Mouse (Mus musculus) E14TG2a.4 (cell line): ENCODE data around the gene Pdzd7.
A peak's percentile ranks its signal among the peaks of the same experiment; 100 is the strongest.
"Not testable (repeated sequence)": the region's sequence is repeated elsewhere in the genome, so short reads cannot be mapped to it uniquely, and the experiment has no call there.

Source experiments
- H3K27me3 ChIP-seq: 2 replicates; pipeline ENCODE4 v1.6.1; 2014; ENCODE audit warnings: low read length, control low read depth; ENCODE audit not compliant: insufficient read depth
- H3K36me3 ChIP-seq: 2 replicates; pipeline ENCODE4 v1.6.1; 2014; ENCODE audit warnings: low read length, control low read depth; ENCODE audit not compliant: insufficient read depth
- H3K4me1 ChIP-seq: replicated peaks from 2 replicates; pipeline ENCODE4 v1.6.1; 2014; ENCODE audit warnings: low read depth, low read length, control low read depth
- H3K4me3 ChIP-seq: replicated peaks from 2 replicates; pipeline ENCODE4 v1.5.1; 2014; ENCODE audit warnings: mild to moderate bottlenecking, low read length
- H3K9me3 ChIP-seq: 2 replicates; pipeline ENCODE4 v1.6.1; 2014; ENCODE audit warnings: low read length, control low read depth
- CTCF ChIP-seq: conservative IDR thresholded peaks from 2 replicates; pipeline ENCODE4 v1.5.1; 2014; ENCODE audit warnings: low read length
- NANOG ChIP-seq: IDR thresholded peaks from 2 replicates; pipeline ENCODE4 v1.6.1; 2014; ENCODE audit warnings: borderline replicate concordance, low read length, mixed read lengths
- POU5F1 ChIP-seq: IDR thresholded peaks from 2 replicates; pipeline ENCODE4 v1.6.1; 2014; ENCODE audit warnings: low read length, borderline replicate concordance

Gene Pdzd7

GRCm38 (mm10) chr19:45044389-45044927 is 1.1 kb downstream of the Pdzd7 start:
- Histone ChIP-seq H3K4me3 (no peak overlapping the region), H3K4me1 (peaks cover 70% of the 10 kb centered on the region), H3K27me3 (peaks cover 96% of the 10 kb centered on the region), H3K36me3 (no peaks in the 10 kb centered on the region), H3K9me3 (no peaks in the 10 kb centered on the region)
- TF ChIP-seq POU5F1 = no peak
- no peak for TF ChIP-seq NANOG
- TF ChIP-seq CTCF = no peak

- H3K36me3 ChIP-seq = no peaks in the 10 kb centered on the region
- TF ChIP-seq POU5F1 (no peak), CTCF (no peak), NANOG (no peak)
- peak overlapping the region; percentile 68 for H3K4me3 ChIP-seq
- peaks cover 57% of the 10 kb centered on the region for H3K4me1 ChIP-seq
- H3K27me3 ChIP-seq = peaks cover 87% of the 10 kb centered on the region
- H3K9me3 ChIP-seq = no peaks in the 10 kb centered on the region
Observed at GRCm38 (mm10) chr19:45040214-45040613, 5.3 kb downstream of the Pdzd7 start.

- Histone ChIP-seq H3K27me3 (peaks cover 67% of the 10 kb centered on the region), H3K4me1 (peaks cover 51% of the 10 kb centered on the region)
- H3K4me3 ChIP-seq, H3K36me3 ChIP-seq, H3K9me3 ChIP-seq: not testable (repeated sequence)
Observed at GRCm38 (mm10) chr19:45038198-45038597, 7.3 kb downstream of the Pdzd7 start.

GRCm38 (mm10) chr19:45036867-45037266 is 8.7 kb downstream of the Pdzd7 start:
- 0 out of 2 replicates have a peak overlapping the region, but pooled peaks have one; percentile 20 for H3K4me3 ChIP-seq

GRCm38 (mm10) chr19:45032570-45033332 is 12.8 kb downstream of the Pdzd7 start:
- Histone ChIP-seq H3K9me3 (no peaks in the 10 kb centered on the region), H3K4me3 (peak overlapping the region; percentile 32), H3K36me3 (0 out of 2 replicates have a peak, but pooled peaks cover 2% of the 10 kb centered on the region), H3K27me3 (peaks cover 38% of the 10 kb centered on the region), H3K4me1 (peaks cover 70% of the 10 kb centered on the region)
- TF ChIP-seq POU5F1 (no peak), CTCF (peak; percentile 38; the same call in 1 of the 2 replicates)

More at GRCm38 (mm10) chr19:45036867-45037266, 8.7 kb downstream of the Pdzd7 start:
- Histone ChIP-seq H3K4me1 (peaks cover 62% of the 10 kb centered on the region), H3K27me3 (peaks cover 54% of the 10 kb centered on the region), H3K36me3 (no peaks in the 10 kb centered on the region), H3K9me3 (no peaks in the 10 kb centered on the region)
- TF ChIP-seq CTCF (peak; percentile 55), NANOG (no peak)

- no peak for TF ChIP-seq NANOG
- peak; percentile 83 for TF ChIP-seq CTCF
- Histone ChIP-seq H3K4me3 (no peak overlapping the region), H3K36me3 (peaks cover 11% of the 10 kb centered on the region), H3K27me3 (peaks cover 42% of the 10 kb centered on the region), H3K9me3 (no peaks in the 10 kb centered on the region), H3K4me1 (peaks cover 71% of the 10 kb centered on the region)
Observed at GRCm38 (mm10) chr19:45031780-45032179, 13.7 kb downstream of the Pdzd7 start.

GRCm38 (mm10) chr19:45030746-45031693 is 14.5 kb downstream of the Pdzd7 start:
- Histone ChIP-seq H3K4me3 (no peak overlapping the region), H3K4me1 (peaks cover 71% of the 10 kb centered on the region), H3K9me3 (no peaks in the 10 kb centered on the region), H3K27me3 (peaks cover 42% of the 10 kb centered on the region), H3K36me3 (peaks cover 17% of the 10 kb centered on the region)
- TF ChIP-seq CTCF (peak; percentile 82), POU5F1 (no peak)

- Histone ChIP-seq H3K36me3 (peaks cover 25% of the 10 kb centered on the region), H3K27me3 (peaks cover 44% of the 10 kb centered on the region), H3K4me1 (peaks cover 75% of the 10 kb centered on the region), H3K4me3 (no peak overlapping the region), H3K9me3 (no peaks in the 10 kb centered on the region)
- no peak for TF ChIP-seq POU5F1
- no peak for TF ChIP-seq NANOG
- peak; percentile 76 for TF ChIP-seq CTCF
Observed at GRCm38 (mm10) chr19:45030111-45030510, 15.4 kb downstream of the Pdzd7 start.
